Mouse (Mus musculus): ENCODE measurements around the gene Gipr. TPM values are rescaled to one million over a fixed set of nuclear protein-coding genes. Genes with fewer than 3 reads are reported as not detected.
"Not testable (repeated sequence)": the region's sequence is repeated elsewhere in the genome, so short reads cannot be mapped to it uniquely, and the experiment has no call there.

The Gipr gene
- polyA plus RNA-seq, 2 experiments from 2014 or later = not detected

DNA sequence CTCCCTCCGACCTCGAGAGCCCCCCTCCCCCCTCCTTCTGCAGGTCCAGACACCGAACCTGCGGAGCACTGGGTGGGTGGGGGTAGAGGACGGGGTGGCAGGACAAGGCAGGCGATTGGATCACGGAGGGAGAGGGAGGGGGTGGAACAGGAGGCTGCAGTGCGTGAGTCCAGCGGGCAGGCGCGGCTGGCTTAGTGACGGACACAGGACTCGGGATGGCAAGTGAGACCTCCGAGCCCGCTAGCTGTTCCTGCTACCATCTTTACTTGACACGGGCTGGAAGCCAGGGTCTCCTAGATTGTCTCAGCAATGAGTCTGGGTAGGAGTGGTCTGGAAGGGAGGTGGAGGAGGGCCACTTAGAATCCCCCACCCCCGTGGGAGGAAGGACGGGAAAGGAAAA is 12.1 kb upstream of the Gipr start:
- ATAC-seq = no peak

DNA sequence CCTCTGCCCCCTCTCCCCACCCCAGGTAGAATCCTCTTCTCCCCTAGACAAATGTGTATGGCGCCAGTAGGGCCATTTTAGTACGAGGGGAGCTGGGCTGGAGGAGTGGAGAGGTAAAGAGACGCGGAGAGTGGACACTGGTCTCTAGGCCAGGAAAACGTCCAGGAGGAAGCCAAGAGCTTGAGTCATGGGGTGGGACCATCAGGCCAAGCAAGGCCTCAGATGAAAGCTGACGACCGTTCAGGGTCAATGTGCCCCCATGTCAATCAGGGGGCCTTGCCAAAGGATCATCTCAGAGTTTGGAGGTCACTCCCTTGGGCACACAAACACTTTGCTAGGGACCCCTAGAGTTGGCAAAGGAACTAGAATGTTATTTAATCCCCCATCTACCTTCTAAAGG is 11.3 kb upstream of the Gipr start:
- ATAC-seq = no peak

DNA sequence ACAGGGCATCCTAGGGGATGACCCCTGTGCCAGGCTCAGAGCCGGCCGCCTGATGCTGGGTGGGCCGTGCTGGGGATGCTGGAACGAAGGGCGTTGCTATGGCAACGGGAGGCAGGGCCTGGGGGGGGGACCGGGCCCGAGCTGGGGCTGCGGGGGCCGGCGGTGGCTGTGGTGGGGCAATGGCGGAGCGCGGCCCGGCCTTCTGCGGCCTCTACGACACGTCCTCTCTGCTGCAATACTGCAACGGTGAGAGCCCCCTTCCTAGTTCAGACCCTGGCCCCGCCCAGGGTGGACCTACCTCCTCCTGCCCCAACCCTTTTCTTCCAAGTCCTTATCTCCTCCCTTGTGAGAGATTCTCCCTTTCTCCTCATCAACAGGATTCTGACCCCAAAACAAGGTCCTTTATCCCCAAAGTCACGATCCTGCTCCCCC is 10.6 kb upstream of the Gipr start:
- no peak for ATAC-seq

DNA sequence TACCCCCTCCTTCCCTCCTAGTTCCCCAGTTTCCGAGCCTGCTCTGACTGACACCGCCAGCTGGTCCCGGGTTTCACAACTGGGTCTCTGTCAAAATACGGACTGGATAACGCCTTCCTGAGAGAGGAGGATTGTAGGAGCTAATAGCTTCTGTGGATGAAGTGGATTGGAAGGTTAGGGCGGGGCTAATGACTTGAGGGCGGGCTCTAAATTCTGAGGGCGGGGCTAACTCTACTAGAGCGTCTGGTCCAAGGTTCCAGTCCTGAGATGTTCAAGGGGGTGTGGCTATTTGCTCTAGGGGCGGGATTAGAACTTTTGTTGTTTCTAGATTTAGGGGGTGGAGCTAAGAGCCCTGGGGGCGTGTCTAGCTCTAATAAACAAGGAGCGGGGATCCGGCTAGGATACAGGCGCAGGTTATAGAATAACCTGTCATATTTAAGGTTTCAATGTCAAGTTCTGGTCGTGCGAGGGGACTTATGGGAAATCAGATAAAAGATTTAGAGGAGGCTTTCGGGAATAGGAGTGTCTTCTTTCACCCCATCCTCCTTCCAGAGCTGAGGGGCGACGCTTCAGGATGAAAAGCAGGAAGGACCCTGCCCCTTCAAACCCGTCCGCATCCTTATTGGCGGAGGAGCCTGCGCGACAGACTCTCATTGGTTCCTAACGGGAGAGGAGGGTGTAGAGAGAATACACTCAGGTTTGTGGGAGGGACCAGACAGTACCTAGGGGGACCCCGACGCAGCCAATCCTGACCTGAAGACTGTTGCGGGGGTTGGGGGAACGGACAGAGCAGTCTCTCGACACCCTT is 10.0 kb upstream of the Gipr start, which contains the start of gene Eml2:
Gene Eml2, plus strand, starts transcription at position 714 of the 808 bp plus-strand sequence.
- ATAC-seq = no peak

DNA sequence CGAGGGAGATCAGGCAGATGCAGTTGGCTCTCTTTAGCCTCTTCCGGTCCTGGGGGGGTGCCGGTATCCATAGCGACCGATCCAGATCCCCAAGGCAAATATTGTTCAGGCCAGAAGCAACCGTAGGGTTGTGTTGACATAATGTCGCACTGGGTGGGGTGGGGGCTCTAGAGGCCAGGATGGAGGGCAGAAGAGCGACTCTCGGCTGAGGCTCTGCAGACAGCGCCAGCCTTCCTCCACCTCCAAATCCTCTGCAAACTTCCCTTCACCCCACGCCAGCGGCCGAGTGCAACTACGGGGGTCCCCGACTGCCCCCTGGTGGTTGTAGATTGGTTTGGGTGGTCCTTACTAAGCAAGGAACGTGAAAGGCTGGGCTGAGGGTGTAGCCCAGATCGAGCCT is 6.9 kb upstream of the Gipr start:
- no peak for ATAC-seq

DNA sequence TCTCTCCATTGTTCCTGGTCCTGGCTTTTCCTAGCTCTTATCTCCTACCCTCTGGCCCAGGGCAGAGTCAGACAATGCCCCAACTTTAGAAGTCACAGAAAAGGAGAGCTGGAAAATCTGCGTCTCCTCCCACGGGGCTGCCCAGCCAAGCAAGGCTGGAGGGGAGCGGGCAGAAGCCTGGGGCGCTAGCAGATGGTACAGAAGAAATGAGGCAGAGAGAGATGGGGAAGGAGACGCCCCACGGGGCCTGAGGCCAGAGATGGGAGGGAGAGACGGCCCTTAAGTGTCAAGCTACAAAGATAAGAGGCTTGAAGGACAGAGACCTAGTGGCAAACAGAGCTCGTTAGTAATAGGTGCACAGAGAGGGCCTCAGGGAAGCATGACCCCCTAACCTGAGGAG is 5.9 kb upstream of the Gipr start:
- no peak for ATAC-seq

DNA sequence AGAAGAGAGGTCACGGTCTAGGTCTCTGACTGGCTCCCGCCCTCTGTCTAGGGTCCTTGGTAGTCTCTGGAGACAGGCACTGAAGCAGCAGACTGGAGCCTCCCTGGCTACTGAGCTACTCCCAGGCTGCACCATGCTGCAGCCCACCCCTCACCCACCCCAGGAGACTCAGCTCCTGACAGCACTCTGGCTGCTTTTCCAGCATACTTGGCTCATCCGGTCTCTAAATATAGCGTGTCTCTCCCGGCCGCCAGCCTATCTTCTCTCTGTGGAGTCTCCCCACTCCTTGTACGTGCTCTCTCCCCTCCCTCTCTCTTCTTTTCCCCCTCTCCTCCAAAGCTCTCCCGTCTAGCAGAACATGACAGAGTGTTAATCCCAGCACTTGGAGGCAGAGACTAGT is 4.2 kb upstream of the Gipr start:
- ATAC-seq = no peak

DNA sequence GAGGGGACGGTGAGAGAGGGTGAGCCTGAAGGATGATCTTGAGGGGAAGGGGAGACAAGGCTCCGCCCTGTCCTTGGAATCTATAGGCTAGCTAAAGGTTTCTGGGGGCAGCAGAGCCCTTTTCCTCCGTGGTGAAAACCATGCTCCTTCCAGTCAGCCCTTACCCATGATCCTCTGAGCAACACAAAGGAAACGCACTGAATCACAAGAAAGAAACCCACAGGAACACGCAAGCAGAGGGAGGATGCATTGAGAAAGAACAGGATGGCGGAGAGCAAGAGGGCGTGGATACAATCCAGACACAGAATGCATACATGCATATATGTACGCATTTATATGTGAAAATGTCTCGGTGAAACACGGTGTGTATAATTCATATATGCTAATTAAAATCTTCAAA is 3.6 kb upstream of the Gipr start:
- ATAC-seq = no peak

DNA sequence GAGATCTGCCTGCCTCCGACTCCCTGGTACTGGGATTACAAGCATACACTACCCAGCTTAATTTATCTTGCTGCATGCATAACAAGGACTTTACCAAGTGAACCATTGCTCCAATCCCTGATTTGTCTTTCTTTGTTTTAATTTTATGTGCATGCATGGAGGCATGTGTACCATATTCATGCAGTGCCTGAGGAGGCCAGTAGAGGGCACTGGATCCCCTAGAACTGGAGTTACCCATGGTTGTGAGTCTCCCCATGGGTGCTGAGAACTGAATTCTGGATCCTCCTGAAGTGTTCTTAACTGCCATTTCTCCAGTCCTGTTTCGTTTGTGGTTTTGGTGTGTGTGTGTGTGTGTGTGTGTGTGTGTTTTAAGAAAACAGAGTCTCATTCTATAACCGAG is 1.1 kb upstream of the Gipr start:
- ATAC-seq = no peak

DNA sequence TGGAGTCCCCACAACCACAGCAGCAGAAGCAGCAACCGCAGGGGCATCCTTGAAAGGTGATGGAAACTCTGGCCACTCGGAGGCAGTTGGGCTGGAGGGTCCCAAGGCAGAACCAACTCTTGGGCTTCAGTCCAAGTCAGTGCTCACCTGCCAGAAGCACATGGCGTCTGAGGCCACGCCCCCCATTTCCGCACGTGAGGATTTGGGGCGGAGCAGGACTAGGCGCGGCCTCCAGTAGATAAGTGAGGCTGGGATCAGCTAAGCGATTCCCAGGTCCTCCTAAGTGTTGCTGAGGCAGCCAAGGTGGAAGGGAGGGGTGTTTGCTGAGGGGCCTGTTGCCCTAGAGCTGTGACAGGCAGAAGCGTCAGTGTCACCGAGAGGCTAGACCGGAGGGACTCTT is 949 bp downstream of the Gipr start:
- peak; percentile 72 for ATAC-seq

DNA sequence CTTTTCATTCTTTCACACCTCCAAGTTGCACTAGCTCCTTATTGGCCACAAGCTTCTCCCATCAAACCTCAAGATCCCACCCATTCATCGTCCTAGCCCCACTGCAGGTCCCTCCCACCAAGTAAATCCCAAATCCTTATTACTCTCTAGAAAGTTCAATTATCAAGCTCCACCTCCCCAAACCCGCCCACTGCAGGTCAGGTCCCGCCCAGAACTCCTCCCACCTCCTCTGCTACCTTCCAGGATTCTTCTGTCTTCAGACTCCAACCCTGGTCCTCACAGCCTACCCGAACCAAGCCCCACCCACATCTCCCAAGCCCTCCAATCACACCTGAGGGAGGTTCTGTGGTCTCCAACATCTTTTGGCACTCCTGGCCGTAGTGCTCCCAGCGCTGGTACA is 1.7 kb downstream of the Gipr start:
- no peak for ATAC-seq

DNA sequence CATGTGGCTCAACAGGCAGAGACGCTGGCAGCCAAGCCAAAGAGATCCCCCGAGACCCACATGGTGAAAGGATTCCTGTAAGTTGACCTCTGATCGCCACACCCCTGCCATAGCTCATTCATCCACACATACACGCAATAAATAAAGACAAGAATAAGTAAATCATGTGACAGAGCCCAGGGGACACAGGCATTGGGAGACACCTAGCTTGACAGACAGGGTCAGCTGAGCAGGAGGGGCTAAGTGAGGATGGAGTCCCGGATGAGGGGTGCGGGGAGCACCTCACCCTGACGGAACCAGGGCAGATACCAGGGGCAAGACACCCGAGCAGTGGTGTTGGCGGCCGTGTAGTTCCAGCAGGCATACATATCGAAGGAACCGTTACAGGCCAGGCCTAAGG is 2.2 kb downstream of the Gipr start:
- ATAC-seq = no peak

DNA sequence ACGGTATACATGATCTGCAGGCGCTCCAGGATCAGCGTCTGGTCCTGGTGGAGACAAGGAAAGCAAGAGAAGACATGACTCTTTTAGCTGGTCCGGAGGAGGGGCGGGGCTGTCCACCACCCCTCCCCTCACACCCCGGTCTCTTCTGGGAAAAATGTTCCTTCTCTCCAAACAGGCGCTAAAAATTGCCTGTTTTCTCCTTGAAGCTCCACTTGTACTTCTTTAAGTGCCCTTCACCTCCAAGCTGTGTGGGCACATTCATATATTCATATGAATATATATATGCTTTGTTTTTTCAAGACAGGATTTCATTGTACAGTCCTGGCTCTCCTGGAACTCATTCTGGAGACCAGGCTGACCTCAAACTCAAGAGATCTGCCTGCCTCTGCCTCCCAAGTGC is 3.0 kb downstream of the Gipr start:
- ATAC-seq = no peak

DNA sequence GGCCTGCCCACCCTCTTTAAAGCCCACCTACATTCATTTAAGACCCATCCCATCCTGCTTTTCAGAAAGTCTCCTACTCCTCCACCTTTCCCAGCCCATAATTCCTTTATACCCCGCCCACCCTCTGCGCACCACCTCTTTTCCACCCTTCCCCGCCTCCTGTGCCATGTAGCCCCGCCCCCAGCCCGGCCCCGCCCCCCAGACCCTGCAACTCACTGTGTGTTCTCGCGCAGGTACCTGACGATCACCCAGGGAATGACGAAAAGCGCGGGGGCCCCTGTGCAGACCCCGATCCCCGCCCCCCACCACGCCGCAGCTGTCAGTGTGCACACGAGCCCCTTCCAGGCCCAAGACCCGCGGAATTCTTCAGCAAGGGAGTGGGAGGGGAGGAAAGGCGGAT is 5.8 kb downstream of the Gipr start:
- no peak for ATAC-seq

DNA sequence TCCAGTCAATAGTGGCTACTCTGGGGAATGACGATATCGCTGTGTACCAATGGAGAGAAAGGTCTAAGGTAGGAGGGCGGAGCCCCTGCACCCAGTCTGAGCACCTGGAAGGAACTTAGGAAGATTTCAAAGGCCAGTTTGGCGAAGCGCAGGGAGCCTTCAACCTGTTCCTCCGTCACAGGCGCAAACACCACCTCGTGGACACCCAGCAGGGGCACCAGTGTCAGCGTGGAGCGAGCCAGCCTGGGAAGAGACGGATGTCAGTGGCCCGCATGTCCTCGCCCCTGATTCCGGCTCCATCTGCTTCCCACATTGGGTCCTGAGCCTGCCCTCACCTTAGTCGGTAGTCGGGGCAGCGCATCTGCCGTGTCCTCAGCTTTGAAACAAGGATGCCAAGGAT is 6.5 kb downstream of the Gipr start:
- no peak for ATAC-seq

DNA sequence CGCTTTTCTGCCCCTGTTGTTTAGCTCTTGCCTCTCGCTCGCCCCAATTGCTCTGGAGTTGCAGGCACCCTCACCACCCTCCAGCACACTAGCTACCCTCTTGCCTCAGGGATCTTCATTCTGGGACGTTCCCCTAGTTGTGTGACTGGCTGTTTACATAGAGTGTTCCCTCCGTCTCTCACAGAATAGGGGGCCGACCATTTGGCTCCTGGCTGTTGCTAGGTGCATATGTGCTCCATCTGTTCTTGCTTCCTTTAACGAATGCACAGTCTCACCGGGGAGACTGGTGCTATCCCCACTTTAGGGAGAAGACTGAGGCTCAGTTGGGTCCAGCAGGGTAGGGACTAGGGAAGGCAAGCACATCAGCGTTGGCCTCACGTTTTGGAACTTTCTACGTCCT is 7.3 kb downstream of the Gipr start:
- no peak for ATAC-seq

DNA sequence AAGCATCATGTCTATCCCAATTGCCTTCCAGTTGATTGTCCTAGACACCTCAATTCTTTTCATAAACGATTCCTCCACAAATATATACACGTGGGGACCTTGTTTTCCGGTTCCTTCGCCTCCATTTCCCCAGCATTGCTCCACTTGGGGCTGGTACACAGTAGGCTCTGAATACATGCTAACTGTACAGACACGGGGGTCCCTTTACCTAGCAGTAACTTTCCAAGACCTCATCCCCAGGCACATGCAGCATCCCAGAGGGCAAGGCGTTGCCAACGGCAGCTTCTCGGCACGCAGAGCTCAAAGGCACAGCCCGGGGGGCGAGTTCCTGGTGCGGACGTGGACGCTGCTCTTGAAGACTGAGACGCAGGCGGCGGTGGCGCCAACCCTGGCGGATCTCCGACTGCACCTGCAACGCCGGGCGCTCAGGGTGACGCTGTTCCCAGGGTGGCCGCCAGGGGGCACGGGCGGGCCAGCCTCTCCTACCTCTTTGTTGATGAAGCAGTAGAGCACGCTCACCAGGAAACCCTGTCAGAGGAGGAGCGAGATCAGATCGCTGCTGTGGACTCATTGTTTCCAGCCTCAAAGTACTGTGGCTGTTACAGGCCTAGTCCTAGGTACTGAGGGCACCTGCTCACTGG is 8.6 kb downstream of the Gipr start:
- peak; percentile 98 for ATAC-seq

DNA sequence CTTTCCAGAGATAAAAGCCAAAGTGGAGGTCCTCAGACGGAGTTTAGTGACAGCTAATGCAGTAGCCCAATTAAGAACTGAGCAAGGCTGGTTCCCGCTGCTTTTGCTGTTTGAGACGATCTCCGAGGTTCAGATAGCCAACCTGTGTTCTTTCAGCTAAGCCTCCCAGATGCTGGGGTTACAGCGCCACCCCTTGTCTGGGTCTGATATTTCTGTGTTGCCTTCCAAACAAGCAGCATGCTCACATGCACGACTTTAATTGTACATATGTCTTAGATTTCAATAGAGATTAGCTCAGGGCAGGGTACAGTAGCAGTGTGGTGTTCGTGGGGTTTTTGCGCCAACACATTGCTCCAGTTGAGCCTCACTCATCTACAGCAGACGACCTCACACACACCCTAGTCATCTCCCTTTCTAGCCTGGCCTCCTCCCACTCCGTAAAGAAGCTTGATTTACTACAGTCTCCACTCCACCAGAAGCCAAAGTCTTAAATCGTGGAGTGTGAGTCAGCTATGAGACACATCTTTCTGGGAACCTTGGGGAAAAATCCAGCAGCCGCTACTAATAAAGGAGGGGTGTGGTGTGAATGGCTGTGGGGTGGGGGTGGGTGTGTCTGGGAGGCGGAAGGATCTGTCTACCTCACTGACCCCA is 10.0 kb downstream of the Gipr start:
- no peak for ATAC-seq

DNA sequence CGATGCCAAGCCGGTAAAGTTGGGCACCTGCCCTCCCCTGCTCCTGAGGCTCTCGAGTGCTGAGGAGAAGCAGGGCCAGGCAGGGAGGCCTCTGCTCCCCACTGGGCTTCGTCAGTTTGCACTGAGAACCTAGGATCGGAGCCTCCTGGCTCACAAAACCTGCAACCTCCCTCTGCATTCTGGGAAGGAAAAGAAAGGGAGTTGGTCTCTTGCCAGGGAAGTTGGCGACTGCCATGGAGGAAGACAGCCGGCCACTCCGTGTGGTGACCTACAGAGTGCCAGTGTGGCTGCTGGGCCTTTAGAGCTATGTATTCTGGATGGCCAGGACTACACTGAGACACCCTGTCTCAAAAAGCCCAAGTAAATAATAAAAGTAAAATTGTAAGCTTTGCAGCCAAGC is 11.1 kb downstream of the Gipr start:
- ATAC-seq = no peak

DNA sequence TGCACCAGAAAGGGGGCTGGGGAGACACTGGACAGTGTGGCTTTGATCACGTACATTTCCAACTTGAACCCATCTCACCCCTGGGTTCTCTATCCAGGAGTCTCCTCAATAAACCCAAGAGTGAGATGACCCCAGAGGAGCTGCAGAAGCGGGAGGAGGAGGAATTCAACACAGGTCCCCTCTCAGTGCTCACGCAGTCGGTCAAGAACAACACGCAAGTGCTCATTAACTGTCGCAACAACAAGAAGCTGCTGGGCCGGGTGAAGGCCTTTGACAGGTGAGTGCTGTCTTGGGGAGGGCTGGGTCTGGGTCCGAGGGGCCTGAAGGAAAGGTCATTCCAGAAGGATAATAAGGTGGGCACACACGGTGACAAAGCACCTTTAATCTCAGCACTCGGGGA is 14.8 kb downstream of the Gipr start:
- ATAC-seq = not testable (repeated sequence)

DNA sequence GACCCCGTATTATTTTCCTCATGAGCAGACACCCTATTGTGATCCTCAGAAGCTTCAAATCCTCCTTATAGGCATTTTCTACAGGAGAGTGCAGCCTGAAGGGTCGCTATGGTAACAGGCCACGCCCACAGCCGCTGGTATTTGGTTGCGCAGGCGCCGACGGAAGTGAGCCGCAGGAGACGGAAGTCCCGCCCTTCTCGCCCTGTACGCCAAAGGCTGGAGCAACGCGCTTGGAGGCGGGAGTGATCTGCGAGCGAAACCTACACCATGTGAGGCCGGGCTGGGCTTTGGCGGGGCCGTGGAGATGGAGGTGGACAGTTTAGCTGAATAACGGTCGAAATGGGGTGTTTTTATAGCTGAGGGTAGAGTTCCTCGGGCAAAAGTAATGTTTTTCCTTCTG is 16.3 kb downstream of the Gipr start, which contains the start of gene Snrpd2:
Gene Snrpd2, plus strand, starts transcription at position 97 of the 400 bp plus-strand sequence.
- peak; percentile 69 for ATAC-seq

DNA sequence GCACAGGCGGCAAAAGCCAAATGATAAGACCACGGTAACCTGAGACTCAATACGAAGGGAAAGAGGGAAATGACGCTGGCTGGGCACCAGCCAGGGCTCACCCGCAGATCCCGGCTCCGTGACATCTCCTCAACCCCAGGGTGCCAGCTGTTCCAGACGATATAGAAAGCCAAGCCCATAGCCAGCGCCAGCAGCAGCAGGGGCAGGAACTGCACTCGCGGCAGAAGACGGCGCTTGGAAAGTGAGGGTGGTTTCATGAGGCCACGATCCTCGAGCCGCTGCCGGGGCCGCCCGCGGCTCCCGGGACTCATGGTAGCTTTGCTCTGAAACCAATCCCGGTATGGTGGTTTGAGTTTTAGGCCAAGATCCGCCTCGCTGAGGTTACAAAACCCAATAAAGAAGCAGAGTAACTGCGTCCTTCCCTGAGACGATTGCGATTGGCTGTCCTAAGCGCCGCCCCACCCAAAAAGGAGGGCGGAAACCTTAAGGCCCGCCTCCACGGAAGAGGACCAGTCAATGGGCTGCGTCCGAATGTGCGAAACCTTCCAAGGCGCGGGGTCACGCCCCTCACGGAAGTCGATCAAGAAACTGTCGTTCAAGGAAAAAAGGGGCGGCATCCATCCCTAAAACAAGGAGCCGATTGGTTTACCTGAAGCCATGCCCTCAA is 16.9 kb downstream of the Gipr start, which contains the start of gene Qpctl:
Gene Qpctl, minus strand, starts transcription at position 417 of the 667 bp plus-strand sequence.
- peak; percentile 92 for ATAC-seq

Measured in CD4-positive, CD25-positive, alpha-beta regulatory T cell, adult 4 months (primary cell).